Mouse (Mus musculus): ENCODE results near the gene Samd4.

- TF ChIP-seq CTCF (IDR thresholded peaks at IDR 0.05; ENCODE audit: low read depth, low read length) (no peak), GATA1 (IDR thresholded peaks at IDR 0.05; ENCODE audit: borderline replicate concordance, low read length) (no peak), GATA2 (IDR thresholded peaks at IDR 0.05; ENCODE audit: borderline replicate concordance, low read depth, low read length) (no peak), POLR2AphosphoS5 (IDR thresholded peaks at IDR 0.05; ENCODE audit: insufficient replicate concordance, low read depth, low read length) (no peak), TAL1 (conservative IDR thresholded peaks at IDR 0.05; ENCODE audit: low read depth, low read length) (no peak)
Measured at GRCm38 (mm10) chr14:46848063-46848590, 34.5 kb upstream of the Samd4 start.

All from G1E (cell line).